Mouse (Mus musculus) granulocyte monocyte progenitor cell, adult 5-6 weeks (primary cell): ENCODE data around the gene Jak1. TPM values are rescaled to one million over a fixed set of nuclear protein-coding genes. Genes with fewer than 3 reads are reported as not detected.

Experiments used
- ATAC-seq: replicated peaks from 2 replicates; pipeline ENCODE4 v1.8.0; 2016; ENCODE audit warnings: mild to moderate bottlenecking, moderate TSS enrichment, inconsistent platforms; ENCODE audit not compliant: poor library complexity, severe bottlenecking
- total RNA-seq, 2 experiments: library from RNA; stranded (forward) in 1 of 2; stranded (reverse) in 1 of 2; fragments of 200-712, 200-1000 nt in 1 of 2; fragments of >200 nt in 1 of 2; fragmentation: Nextera tagmentation in 1 of 2; gene quantifications; 2 replicates each; pipeline ENCODE4 v1.2.3; 2014 to 2017

Gene Jak1
- total RNA-seq, 2 experiments from 2014 or later = 46.7 to 52.4 TPM

- no peak for ATAC-seq
Measured at GRCm38 (mm10) chr4:101197421-101198170, 67.5 kb downstream of the Jak1 start.

GRCm38 (mm10) chr4:101196407-101196806 lies 68.7 kb downstream of the Jak1 start:
- no peak for ATAC-seq

- ATAC-seq = no peak
Measured at GRCm38 (mm10) chr4:101194170-101194569, 70.9 kb downstream of the Jak1 start.

- ATAC-seq = peak; percentile 69
Measured at GRCm38 (mm10) chr4:101192241-101192976, 72.7 kb downstream of the Jak1 start.

- no peak for ATAC-seq
Measured at GRCm38 (mm10) chr4:101187381-101187780, 77.7 kb downstream of the Jak1 start.

- no peak for ATAC-seq
Measured at GRCm38 (mm10) chr4:101186591-101186990, 78.5 kb downstream of the Jak1 start.

DNA sequence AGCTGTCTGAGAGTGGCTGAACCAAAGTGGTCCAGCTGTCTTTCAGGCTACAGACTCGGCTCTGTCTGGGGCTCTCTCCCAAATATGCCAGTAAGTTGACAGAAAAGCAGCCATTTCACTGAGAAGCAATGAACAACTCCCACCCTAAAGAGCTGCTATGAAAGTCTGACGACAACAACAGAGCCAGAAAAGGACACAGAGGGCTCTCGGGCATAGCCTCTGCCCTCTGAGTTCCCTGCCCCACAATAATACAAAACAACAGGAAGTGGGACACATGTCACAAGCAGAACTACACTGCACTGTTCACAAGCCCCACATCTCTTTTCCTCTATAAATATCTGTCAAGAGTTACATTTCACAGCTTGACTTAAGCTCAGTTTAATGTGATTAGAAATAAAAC lies 79.9 kb downstream of the Jak1 start:
- peak; percentile 37 for ATAC-seq

- ATAC-seq = peak; percentile 81
Measured at GRCm38 (mm10) chr4:101182603-101183011, 82.5 kb downstream of the Jak1 start.

- no peak for ATAC-seq
Measured at GRCm38 (mm10) chr4:101180681-101181080, 84.4 kb downstream of the Jak1 start.

GRCm38 (mm10) chr4:101179836-101180235 lies 85.2 kb downstream of the Jak1 start:
- no peak for ATAC-seq

- ATAC-seq = no peak
Measured at GRCm38 (mm10) chr4:101179076-101179475, 86.0 kb downstream of the Jak1 start.

DNA sequence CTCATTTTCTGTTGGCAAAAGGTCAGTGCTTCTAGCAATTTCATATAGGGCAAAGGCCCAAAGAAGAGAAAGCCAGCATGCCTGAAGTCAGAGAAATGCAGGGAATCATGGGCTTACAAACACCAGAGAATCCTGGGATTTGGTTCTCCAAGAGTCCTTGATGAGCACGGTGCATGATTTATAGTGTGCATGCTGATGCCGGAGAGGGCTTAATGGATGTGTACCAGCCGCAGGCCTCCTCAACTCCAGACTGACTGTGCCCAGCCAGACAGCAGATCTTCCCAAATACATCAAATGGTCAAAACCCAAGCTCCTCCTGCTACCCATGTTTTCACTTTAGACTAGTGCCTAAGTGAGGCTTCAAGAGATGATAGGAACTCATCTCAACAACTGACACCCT lies 87.3 kb downstream of the Jak1 start:
- no peak for ATAC-seq

GRCm38 (mm10) chr4:101176123-101176522 lies 89.0 kb downstream of the Jak1 start:
- ATAC-seq = no peak

- no peak for ATAC-seq
Measured at GRCm38 (mm10) chr4:101174916-101175625, 90.0 kb downstream of the Jak1 start.

GRCm38 (mm10) chr4:101172738-101173137 lies 92.3 kb downstream of the Jak1 start:
- ATAC-seq = peak; percentile 91

- peak; percentile 52 for ATAC-seq
Measured at GRCm38 (mm10) chr4:101168189-101168778, 96.8 kb downstream of the Jak1 start.

DNA sequence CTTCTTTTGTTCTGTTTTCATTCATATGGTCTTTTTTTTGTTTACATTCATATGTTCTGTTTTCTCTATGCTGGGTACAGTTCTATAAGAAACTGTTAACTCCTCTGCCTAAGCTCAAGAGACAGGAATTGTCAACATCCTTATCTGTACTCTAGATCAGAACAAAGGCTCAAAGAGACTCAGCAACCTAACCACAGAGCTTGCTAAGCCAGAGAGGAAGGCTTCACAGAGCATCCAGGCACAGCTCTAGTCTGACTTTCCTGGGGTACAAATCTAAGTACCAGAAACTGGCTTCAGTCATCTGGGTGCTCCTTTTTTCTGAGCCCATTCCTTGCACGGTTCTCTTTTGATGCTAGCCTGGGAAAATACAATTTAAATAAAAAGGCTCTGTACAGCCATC lies 97.3 kb downstream of the Jak1 start:
- ATAC-seq = 0 out of 2 replicates have a peak, but pooled peaks have one; percentile 28

GRCm38 (mm10) chr4:101165776-101166175 lies 99.3 kb downstream of the Jak1 start:
- no peak for ATAC-seq

GRCm38 (mm10) chr4:101164673-101165072 lies 100.4 kb downstream of the Jak1 start:
- no peak for ATAC-seq

DNA sequence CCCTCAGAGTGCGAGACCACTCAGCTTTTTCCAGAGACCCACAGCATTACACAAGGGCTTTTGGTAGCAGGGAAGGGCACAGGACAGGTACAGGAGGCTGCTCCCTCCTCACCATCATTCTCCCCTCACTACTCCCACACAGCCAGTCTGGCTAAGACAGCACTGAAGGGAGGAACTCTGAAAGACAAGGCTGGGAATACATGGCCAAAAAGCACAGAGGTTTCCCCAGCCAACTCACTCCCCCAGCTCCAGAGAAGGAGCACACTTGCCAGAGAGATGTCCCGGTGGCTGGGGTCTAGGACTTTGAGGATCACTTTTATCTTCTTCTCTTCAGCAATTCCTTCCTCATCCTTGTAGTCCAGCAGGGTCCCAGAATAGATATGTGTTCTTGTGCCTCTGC lies 100.9 kb downstream of the Jak1 start:
- ATAC-seq = no peak

- ATAC-seq = no peak
Measured at GRCm38 (mm10) chr4:101160821-101161220, 104.3 kb downstream of the Jak1 start.
